Mouse (Mus musculus) liver, adult 2 months (tissue): ENCODE measurements around the gene Glyctk.

Source experiments
- CTCF ChIP-seq: fragments of 200-500 bp; IDR thresholded peaks from 2 replicates; pipeline ENCODE4 v1.5.1; 2011; ENCODE audit warnings: low read depth, low read length, control low read depth
- POLR2A ChIP-seq: fragments of 200-500 bp; IDR thresholded peaks from 2 replicates; pipeline ENCODE4 v1.6.1; 2011; ENCODE audit warnings: low read length, control low read depth; ENCODE audit not compliant: insufficient read depth; ENCODE audit errors: extremely low read depth

- TF ChIP-seq POLR2A (no peak), CTCF (no peak)
These were observed 1.3 kb upstream of the Glyctk start for GRCm38 (mm10) chr9:106159237-106159636.
